Mouse (Mus musculus) T-helper 1 cell (primary cell): ENCODE results near the gene Nhlrc4.

Source experiments
- in situ Hi-C: fragments of 300-600 bp; cut with MboI, MseI; formaldehyde crosslinking; loops from one replicate; pipeline ENCODE4 v1.15.1; 2025; ENCODE audit warnings: high pct_unique_total_duplicates

The Nhlrc4 gene

GRCm38 (mm10) chr17:25944366-25945163, at the start of gene Nhlrc4, which contains the start of gene Pigq:
Gene Nhlrc4, minus strand, starts transcription at chr17:25944961.
Gene Pigq, minus strand, starts transcription at chr17:25944936.
- in situ Hi-C loops = no loop called here

GRCm38 (mm10) chr17:25993489-25993888, 48.7 kb upstream of the Nhlrc4 start:
- in situ Hi-C loops = no loop called here

- in situ Hi-C loops = no loop called here
Observed at GRCm38 (mm10) chr17:25992274-25992673, 47.5 kb upstream of the Nhlrc4 start.

GRCm38 (mm10) chr17:25990331-25990730, 45.6 kb upstream of the Nhlrc4 start:
- in situ Hi-C loops = no loop called here

- in situ Hi-C loops = no loop called here
Observed at GRCm38 (mm10) chr17:25985306-25986294, 40.8 kb upstream of the Nhlrc4 start, which contains the start of gene Capn15. Gene Capn15, minus strand, starts transcription at chr17:25985796.

GRCm38 (mm10) chr17:25984556-25985305, 40.0 kb upstream of the Nhlrc4 start:
- in situ Hi-C loops = no loop called here

GRCm38 (mm10) chr17:25984066-25984465, 39.3 kb upstream of the Nhlrc4 start:
- in situ Hi-C loops = no loop called here

- in situ Hi-C loops = no loop called here
Observed at GRCm38 (mm10) chr17:25982913-25983312, 38.2 kb upstream of the Nhlrc4 start.

GRCm38 (mm10) chr17:25980854-25981253, 36.1 kb upstream of the Nhlrc4 start:
- in situ Hi-C loops = no loop called here

- in situ Hi-C loops = no loop called here
Observed at GRCm38 (mm10) chr17:25979829-25980738, 35.3 kb upstream of the Nhlrc4 start.

- in situ Hi-C loops = no loop called here
Observed at GRCm38 (mm10) chr17:25970954-25971707, 26.4 kb upstream of the Nhlrc4 start.

- in situ Hi-C loops = no loop called here
Observed at GRCm38 (mm10) chr17:25970448-25970847, 25.7 kb upstream of the Nhlrc4 start.

- in situ Hi-C loops = no loop called here
Observed at GRCm38 (mm10) chr17:25968176-25968575, 23.4 kb upstream of the Nhlrc4 start.

- in situ Hi-C loops = no loop called here
Observed at GRCm38 (mm10) chr17:25967652-25968051, 22.9 kb upstream of the Nhlrc4 start.

- in situ Hi-C loops = no loop called here
Observed at GRCm38 (mm10) chr17:25964271-25964670, 19.5 kb upstream of the Nhlrc4 start.

GRCm38 (mm10) chr17:25962413-25962905, 17.7 kb upstream of the Nhlrc4 start:
- in situ Hi-C loops = no loop called here

GRCm38 (mm10) chr17:25961566-25961965, 16.8 kb upstream of the Nhlrc4 start:
- in situ Hi-C loops = no loop called here

- in situ Hi-C loops = no loop called here
Observed at GRCm38 (mm10) chr17:25959630-25960467, 15.1 kb upstream of the Nhlrc4 start.
